Mouse (Mus musculus) lung, embryonic 16.5 days (tissue): ENCODE results near the gene Pabpn1. TPM values are rescaled to one million over a fixed set of nuclear protein-coding genes. Genes with fewer than 3 reads are reported as not detected.

Source experiments
- ATAC-seq: fragments of 200-750 bp; cut with Nextera tagmentation; 2 replicates; pipeline ENCODE4 v1.8.0; 2017; ENCODE audit warnings: low read depth, mild to moderate bottlenecking, moderate library complexity
- H3K27ac ChIP-seq: fragments of 300-500 bp; sonication (generic); 2 replicates; pipeline ENCODE4 v1.5.1; 2014; ENCODE audit warnings: mild to moderate bottlenecking, control low read depth, low read length
- H3K27me3 ChIP-seq: fragments of 300-500 bp; sonication (generic); 2 replicates; pipeline ENCODE4 v1.6.1; 2014; ENCODE audit warnings: low read depth, low read length, mixed read lengths; ENCODE audit not compliant: control insufficient read depth, insufficient read depth
- H3K36me3 ChIP-seq: fragments of 300-500 bp; sonication (generic); 2 replicates; pipeline ENCODE4 v1.6.1; 2014; ENCODE audit warnings: low read length; ENCODE audit not compliant: control insufficient read depth, insufficient read depth
- H3K4me1 ChIP-seq: fragments of 300-500 bp; sonication (generic); replicated peaks from 2 replicates; pipeline ENCODE4 v1.6.1; 2014; ENCODE audit warnings: low read length, mixed read lengths; ENCODE audit not compliant: control insufficient read depth, insufficient read depth
- H3K4me2 ChIP-seq: fragments of 300-500 bp; sonication (generic); 2 replicates; pipeline ENCODE4 v1.6.1; 2014; ENCODE audit warnings: low read depth, low read length, control low read depth
- H3K4me3 ChIP-seq: fragments of 300-500 bp; sonication (generic); 2 replicates; pipeline ENCODE4 v1.5.1; 2014; ENCODE audit warnings: mild to moderate bottlenecking, low read length, control low read depth
- H3K9ac ChIP-seq: fragments of 300-500 bp; sonication (generic); 2 replicates; pipeline ENCODE4 v1.6.1; 2014; ENCODE audit warnings: low read length, control low read depth
- H3K9me3 ChIP-seq: fragments of 300-500 bp; sonication (generic); 2 replicates; pipeline ENCODE4 v1.6.1; 2016; ENCODE audit warnings: low read length; ENCODE audit not compliant: control insufficient read depth
- WGBS: fragments of 180-500 bp; shearing (Covaris S2); extraction: QIAGEN DNeasy Blood & Tissue Kit; methylation state at CpG from one replicate; pipeline ENCODE4 v1.1.7; 2014; 5-methylcytosine and 5-hydroxymethylcytosine counted together
- polyA plus RNA-seq: library from polyadenylated mRNA; unstranded; fragments of >200 nt; fragmentation: Nextera tagmentation; extraction: Ambion mirVana; gene quantifications from 2 replicates; pipeline ENCODE4 v1.2.1, GENCODE M21; 2015

The Pabpn1 gene
- polyA plus RNA-seq, 1 experiment from 2014 or later: 92.8 TPM

DNA sequence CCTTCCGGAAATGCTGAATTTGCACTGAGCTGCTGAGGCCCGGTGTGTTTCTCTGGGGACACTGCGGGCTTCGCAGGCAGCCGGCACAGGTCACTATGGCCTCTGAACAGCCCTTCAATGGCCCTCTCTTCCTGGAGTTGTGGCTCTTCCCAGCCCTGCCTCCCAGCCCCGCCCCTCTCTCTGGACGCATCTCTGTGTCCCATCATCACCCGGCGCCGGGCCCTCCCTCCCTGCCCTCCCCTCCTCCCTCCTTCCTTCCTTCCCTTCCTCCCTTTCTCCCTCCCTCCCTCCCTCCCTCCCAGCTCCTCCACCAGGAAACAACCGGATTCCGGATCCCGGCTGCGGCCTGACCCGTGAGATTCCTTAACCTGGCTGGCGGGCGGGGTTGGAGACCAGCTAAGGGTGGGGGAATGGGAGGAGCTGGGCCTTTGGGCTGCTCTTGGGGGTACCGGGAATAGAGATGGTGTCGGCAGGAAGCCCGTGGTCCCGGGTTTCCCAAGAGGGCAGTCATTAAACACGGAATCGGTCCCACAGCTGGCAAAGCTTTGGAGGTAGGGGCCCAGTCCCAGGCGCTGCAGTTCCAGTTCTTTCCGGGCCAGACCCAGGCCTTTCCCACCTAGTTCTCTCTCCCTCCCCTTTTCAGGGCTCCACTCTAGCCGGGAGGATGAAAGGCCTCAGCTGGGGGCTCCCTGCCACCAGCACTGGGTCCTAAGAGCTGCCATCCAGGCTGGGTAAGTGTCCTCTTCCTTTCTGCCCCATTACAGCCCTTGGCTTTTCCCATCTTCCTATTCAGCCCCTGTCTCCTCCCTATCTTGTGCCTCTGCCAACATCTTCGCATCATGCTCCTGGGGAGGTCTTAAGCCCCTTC, 8.9 kb upstream of the Pabpn1 start, which contains the start of the genes Bcl2l2 and Gm20521:
Gene Bcl2l2 (plus strand): TSS at position 224 of the 868 bp plus-strand sequence.
Gene Gm20521 (plus strand): TSS at position 288 of the 868 bp plus-strand sequence.
- no peaks in the 10 kb centered on the region; the same call in 1 of the 2 replicates for H3K27me3 ChIP-seq
- H3K4me3 ChIP-seq: peak within 1 kb of the TSS; percentile 65
- H3K36me3 ChIP-seq: no peaks in the 10 kb centered on the region
- peak within 1 kb of the TSS; percentile 95 for H3K27ac ChIP-seq
- peak within 1 kb of the TSS; percentile 79 for H3K4me2 ChIP-seq
- peaks cover 9% of the 10 kb centered on the region for H3K4me1 ChIP-seq
- WGBS: under 1% methylated on average over 26 of the region's 27 CpGs
- peak; percentile 92 for ATAC-seq
- peak within 1 kb of the TSS; percentile 79 for H3K9ac ChIP-seq
- no peaks in the 10 kb centered on the region for H3K9me3 ChIP-seq

DNA sequence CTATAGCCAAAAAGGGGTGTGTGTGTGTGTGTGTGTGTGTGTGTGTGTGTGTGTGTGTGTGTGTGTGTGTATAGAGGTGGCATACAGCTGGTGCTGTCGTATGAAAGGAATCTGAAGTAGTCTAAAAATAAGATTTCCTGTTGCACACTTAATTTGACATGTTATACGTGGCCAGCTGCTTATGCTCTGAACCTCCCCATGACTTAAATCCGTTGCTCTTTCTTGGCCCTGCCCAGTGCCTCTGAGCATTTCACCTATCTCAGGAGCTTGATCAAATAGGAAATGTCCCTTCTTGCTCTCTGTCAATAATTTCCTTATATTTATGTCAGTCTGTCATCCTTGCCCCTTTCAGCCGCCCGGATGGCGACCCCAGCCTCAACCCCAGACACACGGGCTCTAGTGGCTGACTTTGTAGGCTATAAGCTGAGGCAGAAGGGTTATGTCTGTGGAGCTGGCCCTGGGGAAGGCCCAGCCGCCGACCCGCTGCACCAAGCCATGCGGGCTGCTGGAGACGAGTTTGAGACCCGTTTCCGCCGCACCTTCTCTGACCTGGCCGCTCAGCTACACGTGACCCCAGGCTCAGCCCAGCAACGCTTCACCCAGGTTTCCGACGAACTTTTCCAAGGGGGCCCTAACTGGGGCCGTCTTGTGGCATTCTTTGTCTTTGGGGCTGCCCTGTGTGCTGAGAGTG, 8.1 kb upstream of the Pabpn1 start:
- Histone ChIP-seq H3K4me2 (peak overlapping the region; percentile 79), H3K4me1 (peaks cover 9% of the 10 kb centered on the region), H3K27ac (peak overlapping the region; percentile 95), H3K9ac (peak overlapping the region; percentile 79), H3K4me3 (peak overlapping the region; percentile 65), H3K36me3 (no peaks in the 10 kb centered on the region), H3K9me3 (no peaks in the 10 kb centered on the region), H3K27me3 (no peaks in the 10 kb centered on the region)
- 9% methylated on average over 21 of the region's 21 CpGs for WGBS
- peak; percentile 35 for ATAC-seq

DNA sequence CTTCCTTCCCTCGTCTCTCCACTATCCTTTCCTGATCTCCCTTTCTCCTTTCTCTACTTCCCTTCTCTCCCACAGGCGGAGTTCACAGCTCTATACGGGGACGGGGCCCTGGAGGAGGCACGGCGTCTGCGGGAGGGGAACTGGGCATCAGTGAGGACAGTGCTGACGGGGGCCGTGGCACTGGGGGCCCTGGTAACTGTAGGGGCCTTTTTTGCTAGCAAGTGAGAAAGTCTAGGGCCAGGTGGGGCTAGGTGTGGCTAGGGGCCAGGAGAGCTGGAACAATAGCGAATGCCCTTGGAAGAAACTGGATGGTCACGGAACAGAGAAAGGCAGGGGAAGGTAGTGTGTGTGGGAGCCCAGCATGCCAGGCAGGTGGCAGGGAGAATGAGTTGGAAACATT, 7.0 kb upstream of the Pabpn1 start:
- Histone ChIP-seq H3K4me1 (peaks cover 9% of the 10 kb centered on the region), H3K4me2 (no peak overlapping the region), H3K4me3 (no peak overlapping the region), H3K9ac (no peak overlapping the region), H3K27ac (no peak overlapping the region), H3K27me3 (no peaks in the 10 kb centered on the region), H3K36me3 (no peaks in the 10 kb centered on the region), H3K9me3 (no peaks in the 10 kb centered on the region)
- ATAC-seq: no peak
- 88% methylated on average over 11 of the region's 11 CpGs for WGBS

DNA sequence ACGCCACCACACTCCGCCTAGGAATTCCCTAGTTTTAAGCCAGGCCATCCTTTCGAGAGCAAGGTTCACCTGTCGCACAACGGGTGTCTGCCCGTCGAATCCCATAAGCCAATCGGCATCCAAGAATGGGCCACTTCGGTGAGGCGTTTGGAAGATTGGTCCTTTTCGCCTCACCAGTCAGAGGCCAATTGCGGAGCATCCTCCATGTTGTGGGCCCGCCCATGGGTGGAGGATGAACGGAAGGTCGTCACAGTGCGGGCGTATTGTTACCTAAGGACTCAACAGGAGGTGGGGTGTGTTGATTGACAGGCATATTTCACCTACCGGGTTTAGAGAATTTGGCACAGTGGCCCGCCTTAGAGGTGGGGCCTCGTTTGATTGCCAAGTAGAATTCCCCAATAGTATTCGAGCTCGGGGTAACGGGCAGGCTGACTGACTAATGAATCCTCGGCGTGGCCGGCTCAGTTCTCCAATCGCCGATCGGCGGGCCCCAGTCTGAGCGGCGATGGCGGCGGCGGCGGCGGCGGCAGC, 1.4 kb downstream of the Pabpn1 start:
- Histone ChIP-seq H3K4me1 (peaks cover 9% of the 10 kb centered on the region; the same call in 1 of the 2 replicates), H3K36me3 (peaks cover 25% of the 10 kb centered on the region), H3K27me3 (no peaks in the 10 kb centered on the region), H3K9me3 (no peaks in the 10 kb centered on the region), H3K9ac (peak overlapping the region; percentile 100), H3K4me3 (peak overlapping the region; percentile 93), H3K27ac (peak overlapping the region; percentile 93), H3K4me2 (peak overlapping the region; percentile 54)
- peak; percentile 98 for ATAC-seq
- under 1% methylated on average over 32 of the region's 38 CpGs for WGBS

DNA sequence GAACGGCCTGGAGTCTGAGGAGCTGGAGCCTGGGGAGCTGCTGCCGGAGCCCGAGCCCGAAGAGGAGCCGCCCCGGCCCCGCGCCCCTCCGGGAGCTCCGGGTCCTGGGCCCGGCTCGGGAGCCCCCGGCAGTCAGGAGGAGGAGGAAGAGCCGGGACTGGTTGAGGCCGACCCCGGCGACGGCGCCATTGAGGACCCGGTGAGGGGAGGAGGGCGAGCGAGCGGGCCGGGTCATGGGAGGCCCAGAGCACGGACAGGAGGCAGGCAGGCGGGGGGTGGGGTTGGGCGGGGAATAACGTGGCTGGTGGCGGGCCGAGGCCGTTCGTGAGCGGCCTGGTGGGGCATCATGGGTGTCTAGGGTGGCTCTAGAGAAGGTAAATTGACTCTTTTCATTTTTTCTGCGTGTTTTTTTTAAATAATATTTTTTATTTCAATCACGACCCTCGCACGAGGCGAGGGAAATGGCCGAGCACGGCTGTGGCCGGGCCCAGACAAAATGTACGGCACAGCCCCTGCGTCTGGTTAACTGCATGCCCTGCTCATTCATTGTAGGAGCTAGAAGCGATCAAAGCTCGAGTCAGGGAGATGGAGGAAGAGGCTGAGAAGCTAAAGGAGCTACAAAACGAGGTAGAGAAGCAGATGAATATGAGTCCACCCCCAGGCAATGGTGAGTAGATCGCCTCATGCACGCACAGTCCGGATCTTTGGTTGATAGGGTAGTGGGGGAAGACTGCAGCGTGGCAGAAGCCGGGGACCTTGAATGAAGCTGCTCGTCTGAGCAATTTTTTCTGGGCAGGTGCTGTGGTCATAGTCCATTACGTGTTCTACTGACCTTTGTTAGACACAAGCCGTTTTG, 2.2 kb downstream of the Pabpn1 start:
- under 1% methylated on average over 49 of the region's 54 CpGs for WGBS
- ATAC-seq: peak; percentile 70
- H3K27ac ChIP-seq: peak overlapping the region; percentile 93

DNA sequence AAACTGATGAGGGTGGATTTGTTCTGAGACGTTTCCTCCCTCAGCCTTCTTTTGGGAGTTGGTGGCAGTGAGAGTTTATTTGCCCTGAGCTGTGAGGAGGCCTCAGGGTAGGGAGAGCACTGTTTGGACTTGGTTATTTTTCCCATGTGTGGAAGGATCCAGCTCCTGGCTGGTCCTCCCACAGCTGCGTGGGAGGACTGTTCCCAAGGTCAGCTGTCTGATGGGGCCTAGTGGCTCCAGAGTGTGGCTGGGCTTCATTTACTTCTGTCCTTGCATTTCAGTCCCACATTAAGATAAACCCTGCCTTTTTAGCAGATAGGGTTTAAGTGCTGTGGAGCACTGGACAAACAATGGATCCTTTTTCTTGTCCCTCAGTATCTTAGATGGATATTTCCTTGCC, 5.1 kb downstream of the Pabpn1 start:
- WGBS: 56% methylated on average over 2 of the region's 2 CpGs
- H3K27me3 ChIP-seq: no peaks in the 10 kb centered on the region
- H3K9ac ChIP-seq: no peak overlapping the region
- H3K27ac ChIP-seq: no peak overlapping the region
- peaks cover 9% of the 10 kb centered on the region; the same call in 1 of the 2 replicates for H3K4me1 ChIP-seq
- peaks cover 27% of the 10 kb centered on the region for H3K36me3 ChIP-seq
- no peak for ATAC-seq
- H3K9me3 ChIP-seq: no peaks in the 10 kb centered on the region
- H3K4me3 ChIP-seq: no peak overlapping the region
- H3K4me2 ChIP-seq: no peak overlapping the region

More for the DNA sequence above, 2.2 kb downstream of the Pabpn1 start:
- Histone ChIP-seq H3K4me2 (peak overlapping the region; percentile 91), H3K27me3 (no peaks in the 10 kb centered on the region), H3K9me3 (no peaks in the 10 kb centered on the region), H3K4me3 (peak overlapping the region; percentile 93), H3K9ac (peak overlapping the region; percentile 100), H3K36me3 (peaks cover 27% of the 10 kb centered on the region), H3K4me1 (peaks cover 9% of the 10 kb centered on the region; the same call in 1 of the 2 replicates)

DNA sequence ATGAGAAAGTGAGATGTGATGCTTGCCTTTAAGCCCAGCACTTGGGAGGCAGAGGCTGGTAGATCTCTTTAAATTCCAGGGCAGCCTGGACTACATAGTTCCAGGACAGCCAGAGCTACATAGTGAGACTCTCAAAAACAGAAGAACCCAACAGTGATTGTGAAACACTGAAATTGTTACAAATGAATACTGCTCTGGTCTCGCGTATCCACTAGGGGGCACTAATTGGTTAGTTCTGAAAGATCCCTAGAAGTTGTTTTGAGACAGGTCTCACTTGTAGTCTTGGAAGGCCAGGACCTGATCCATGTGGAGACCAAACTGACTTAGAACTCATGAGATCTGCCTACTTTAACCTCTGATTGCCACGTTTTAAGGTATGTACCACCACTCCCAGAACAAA, 8.1 kb downstream of the Pabpn1 start:
- 0% methylated on average over 3 of the region's 3 CpGs for WGBS
- ATAC-seq: peak; percentile 79
- no peak overlapping the region for H3K4me2 ChIP-seq
- no peaks in the 10 kb centered on the region for H3K9me3 ChIP-seq
- peaks cover 4% of the 10 kb centered on the region; the same call in 1 of the 2 replicates for H3K4me1 ChIP-seq
- H3K9ac ChIP-seq: no peak overlapping the region
- no peak overlapping the region for H3K4me3 ChIP-seq
- H3K27ac ChIP-seq: no peak overlapping the region
- H3K36me3 ChIP-seq: peaks cover 27% of the 10 kb centered on the region
- no peaks in the 10 kb centered on the region for H3K27me3 ChIP-seq

DNA sequence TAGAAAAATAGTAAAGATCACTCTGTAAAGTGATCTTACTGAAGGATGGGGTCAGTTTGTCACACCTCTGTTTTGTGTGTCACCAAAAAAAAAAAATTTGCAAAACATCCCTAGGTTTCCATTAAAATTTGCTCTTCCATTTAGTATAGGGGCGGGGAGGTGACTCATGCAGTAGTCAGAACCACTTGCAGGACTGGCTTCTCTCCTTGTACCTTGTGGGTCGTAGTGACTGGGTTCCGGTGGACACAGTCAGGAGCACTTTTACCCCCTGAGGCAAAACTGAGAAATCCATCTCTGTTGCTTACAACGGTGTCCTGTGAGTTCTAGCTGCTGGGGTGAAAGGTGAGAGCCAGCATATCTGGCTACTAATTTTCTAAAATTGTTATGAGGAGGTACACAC, 11.3 kb downstream of the Pabpn1 start:
- ATAC-seq: no peak
- peaks cover 6% of the 10 kb centered on the region for H3K36me3 ChIP-seq
- WGBS: 88% methylated on average over 4 of the region's 4 CpGs

More for the DNA sequence above, 11.3 kb downstream of the Pabpn1 start:
- Histone ChIP-seq H3K27ac (no peak overlapping the region), H3K9me3 (no peaks in the 10 kb centered on the region), H3K4me1 (no peaks in the 10 kb centered on the region), H3K27me3 (no peaks in the 10 kb centered on the region), H3K9ac (no peak overlapping the region), H3K4me2 (no peak overlapping the region), H3K4me3 (no peak overlapping the region)
